Mouse (Mus musculus): ENCODE measurements around the gene Fam180a. TPM values are rescaled to one million over a fixed set of nuclear protein-coding genes. Genes with fewer than 3 reads are reported as not detected.
"Not testable (repeated sequence)": the region's sequence is repeated elsewhere in the genome, so short reads cannot be mapped to it uniquely, and the experiment has no call there.

Fam180a gene
- polyA plus RNA-seq (2012; rRNA removed), result 1.8 and 1.9 TPM in 2 replicates

- DNase-seq (ENCODE audit: extremely low spot score in 1 of 2, low spot score in 1 of 2), result peak in 1 of 2 experiments; percentile 53
These were observed at the start of gene Fam180a for GRCm38 (mm10) chr6:35326111-35326515. Gene Fam180a, minus strand, starts transcription at chr6:35326141.

DNA sequence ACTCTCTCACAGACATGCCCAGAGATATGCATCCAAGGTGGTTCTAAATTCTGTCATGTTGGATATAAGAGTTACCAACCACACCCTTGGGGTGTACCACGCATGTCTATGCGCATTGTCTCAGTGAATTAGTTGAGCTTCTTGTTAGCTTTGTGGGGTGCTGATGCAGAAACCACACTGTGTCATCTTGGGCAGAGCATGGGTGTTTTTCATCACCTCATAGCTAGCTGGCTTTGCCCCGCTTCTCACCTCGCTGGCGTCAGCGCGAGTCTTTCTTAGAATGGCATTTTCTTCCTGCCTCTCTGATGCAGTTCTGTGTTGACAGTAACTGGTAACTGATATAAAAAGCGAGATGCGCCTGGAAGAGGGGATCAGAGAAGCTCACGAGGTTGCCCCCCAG lies 48.1 kb upstream of the Fam180a start:
- no peak for DNase-seq (ENCODE audit: extremely low spot score in 1 of 2, low spot score in 1 of 2)

- no peak for DNase-seq (ENCODE audit: extremely low spot score in 1 of 2, low spot score in 1 of 2)
These were observed 44.4 kb upstream of the Fam180a start for GRCm38 (mm10) chr6:35370356-35370755.

- DNase-seq (ENCODE audit: extremely low spot score in 1 of 2, low spot score in 1 of 2), result not testable (repeated sequence)
These were observed 43.8 kb upstream of the Fam180a start for GRCm38 (mm10) chr6:35369578-35370282.

DNA sequence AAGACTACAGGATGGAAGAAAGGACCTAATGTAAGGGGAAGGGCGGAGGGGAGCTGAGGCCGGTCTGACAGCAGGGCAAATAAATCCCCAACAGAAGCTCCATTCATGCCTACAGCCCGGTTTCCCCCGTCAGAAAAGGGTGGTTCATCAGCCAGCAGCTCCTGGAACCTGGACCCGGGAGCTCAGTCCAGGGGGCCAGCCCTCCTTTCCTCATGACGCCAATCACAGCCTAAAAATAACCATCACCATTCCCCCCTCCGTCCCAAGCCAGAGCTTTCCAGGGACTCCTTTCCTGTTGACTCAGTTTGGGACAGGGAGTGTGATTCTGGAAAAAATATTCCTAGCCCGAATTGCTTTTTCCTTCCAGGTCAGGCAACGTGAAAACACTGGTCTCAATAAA lies 36.7 kb upstream of the Fam180a start:
- DNase-seq (ENCODE audit: extremely low spot score in 1 of 2, low spot score in 1 of 2), result no peak

- peak in 1 of 2 experiments; percentile 31 for DNase-seq (ENCODE audit: extremely low spot score in 1 of 2, low spot score in 1 of 2)
These were observed 29.4 kb upstream of the Fam180a start for GRCm38 (mm10) chr6:35355320-35355719.

DNA sequence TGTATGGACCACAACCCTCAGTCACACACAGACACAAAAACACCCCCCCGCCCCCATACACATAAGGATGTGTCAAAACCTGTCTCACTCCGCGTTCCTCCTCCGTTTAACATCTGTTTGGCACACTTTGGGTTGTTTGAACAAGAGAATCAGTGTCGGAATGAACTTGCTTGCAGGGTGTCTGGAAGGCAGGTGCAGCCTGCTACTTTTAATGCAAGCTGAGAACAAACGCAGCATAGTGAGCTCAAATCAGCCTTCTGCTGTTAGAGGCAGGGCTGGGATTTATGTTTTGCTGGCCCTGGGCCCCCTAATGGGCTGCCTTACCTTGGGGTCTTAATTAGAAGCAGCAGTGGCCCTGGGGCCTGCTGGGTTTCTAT lies 28.7 kb upstream of the Fam180a start:
- DNase-seq (ENCODE audit: extremely low spot score in 1 of 2, low spot score in 1 of 2), result peak in 1 of 2 experiments; percentile 27

DNA sequence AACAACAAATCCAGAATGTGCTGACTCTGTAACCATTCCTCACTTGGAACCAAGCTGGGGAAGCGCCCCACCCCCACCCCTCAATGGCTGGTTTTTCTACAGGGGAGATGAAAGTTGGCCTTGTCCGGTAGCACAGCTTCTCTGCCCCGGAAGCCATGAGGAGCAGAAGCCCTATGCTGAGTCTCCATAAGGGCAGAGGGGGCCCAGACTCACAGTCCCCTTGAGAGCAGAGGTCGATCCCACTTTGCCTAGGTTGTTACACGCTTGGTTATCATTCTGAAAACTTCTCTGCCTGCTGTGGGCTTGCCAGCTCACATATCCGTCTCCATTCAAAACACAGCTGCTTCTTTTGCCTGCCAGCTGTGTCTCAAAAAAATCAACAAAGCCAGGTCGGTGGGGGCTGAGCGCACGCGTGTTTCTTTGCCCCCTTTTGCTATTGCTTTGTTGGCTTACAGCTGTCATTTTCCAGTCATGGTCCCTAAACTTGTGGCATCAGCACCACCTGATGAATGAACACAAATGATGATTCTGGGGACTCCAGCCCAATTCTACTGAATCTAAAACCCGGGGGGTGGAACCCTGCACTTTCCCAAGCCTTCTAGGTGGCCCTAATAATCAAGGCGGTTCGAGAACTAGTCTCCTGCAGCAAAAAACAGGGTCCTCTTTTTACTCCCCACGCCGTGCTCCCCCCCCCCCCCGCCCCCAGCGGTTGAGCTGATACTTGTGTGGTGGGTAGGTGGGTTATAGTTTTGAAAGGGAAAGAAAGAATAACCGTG lies 28.1 kb upstream of the Fam180a start:
- no peak for DNase-seq (ENCODE audit: extremely low spot score in 1 of 2, low spot score in 1 of 2)

DNA sequence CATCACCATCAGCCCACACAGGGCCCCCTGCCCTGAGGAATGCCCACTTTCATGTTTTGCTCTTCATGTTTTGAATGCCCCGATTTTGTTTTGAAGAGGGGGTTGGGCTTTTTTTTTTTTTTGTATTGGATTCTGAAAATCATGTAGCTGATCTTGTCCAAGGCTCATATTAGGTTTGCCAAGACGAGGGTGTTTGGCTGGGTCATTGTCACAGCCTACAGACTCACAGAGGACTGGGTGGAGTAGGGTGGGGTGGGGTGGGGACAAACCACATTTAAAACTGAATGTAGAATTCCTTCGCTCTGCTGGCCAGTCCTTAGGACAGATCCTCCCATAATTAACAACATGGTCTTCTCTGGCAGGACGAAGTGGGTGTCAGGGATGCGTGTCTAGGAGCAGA lies 27.5 kb upstream of the Fam180a start:
- no peak for DNase-seq (ENCODE audit: extremely low spot score in 1 of 2, low spot score in 1 of 2)

- no peak for DNase-seq (ENCODE audit: extremely low spot score in 1 of 2, low spot score in 1 of 2)
These were observed 26.9 kb upstream of the Fam180a start for GRCm38 (mm10) chr6:35352867-35353266.

DNA sequence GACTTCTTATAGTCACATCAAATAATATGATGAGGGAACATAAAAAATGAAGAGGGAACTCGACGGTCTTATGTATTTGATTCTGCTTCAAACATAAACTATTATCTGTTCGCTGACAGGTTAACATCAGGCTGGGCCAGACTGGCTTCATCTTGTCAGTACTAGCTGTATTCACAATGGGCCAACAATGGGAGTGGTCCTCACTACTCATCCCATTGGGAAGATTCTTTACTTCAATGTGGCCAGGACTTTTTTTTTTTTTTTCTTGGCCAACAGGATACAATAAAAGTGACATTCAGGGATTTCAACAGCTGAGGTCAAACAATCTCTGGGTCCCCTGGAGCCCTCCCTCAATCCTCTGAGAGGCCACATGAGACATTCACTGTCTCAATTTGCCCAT lies 25.9 kb upstream of the Fam180a start:
- DNase-seq (ENCODE audit: extremely low spot score in 1 of 2, low spot score in 1 of 2), result no peak

DNA sequence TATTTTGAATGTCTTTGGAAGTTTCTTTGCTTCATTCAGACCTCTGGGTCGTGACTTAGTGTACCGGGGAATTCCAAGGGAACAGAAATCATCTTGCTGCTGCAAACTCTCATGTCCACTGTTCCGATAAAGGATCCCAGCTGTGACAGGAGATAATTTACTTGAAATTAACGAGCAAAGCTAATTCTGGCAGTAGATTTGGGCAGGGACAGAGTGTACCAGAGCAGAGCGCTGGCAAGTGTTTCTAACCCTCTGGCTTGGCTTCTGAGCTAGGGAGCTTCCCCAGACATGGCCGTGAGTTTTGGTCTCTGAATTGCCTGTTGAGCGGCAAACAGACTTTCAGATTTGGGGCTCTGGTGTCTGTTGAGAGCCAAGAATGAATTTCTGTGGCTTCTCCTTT lies 23.8 kb upstream of the Fam180a start:
- DNase-seq (ENCODE audit: extremely low spot score in 1 of 2, low spot score in 1 of 2), result no peak

DNA sequence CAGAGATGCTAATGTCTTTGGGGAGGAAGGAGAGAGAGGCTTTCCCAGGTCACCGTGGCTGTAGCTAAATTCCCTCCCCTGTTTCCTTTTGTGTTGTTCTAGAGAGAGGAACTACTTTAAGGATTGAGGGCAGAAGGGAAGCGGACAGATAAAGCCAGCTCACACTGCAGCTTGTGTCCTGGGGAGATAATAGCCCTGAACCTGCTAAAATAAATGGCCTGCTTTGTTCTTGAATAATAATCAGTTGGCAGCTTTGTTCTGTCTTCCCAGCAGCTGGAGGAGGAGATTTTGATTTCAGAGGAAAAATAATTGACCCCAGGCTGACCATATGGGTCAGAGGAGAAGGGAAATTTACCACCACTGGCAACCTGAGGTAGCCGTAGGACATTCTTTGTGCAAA lies 12.7 kb upstream of the Fam180a start:
- no peak for DNase-seq (ENCODE audit: extremely low spot score in 1 of 2, low spot score in 1 of 2)

DNA sequence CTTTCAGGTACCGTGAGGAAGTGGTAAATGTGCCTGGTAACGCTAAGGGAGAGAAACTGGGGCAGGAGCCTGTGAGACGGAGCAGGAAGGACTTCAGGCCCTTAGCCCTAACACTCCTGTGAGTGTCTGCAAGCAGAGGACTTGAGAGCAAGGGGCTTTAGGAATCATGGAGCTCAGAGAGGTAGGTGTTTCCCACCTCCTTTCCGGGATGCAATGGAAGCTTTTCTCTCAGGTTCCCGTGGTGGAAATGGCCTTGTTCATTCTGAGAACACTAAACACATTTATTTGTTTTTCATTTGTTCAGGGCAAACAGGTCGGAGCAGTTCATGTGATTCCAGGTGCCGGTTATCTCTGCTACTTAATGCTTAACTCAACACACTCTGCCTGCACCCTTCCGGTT lies 11.9 kb upstream of the Fam180a start:
- DNase-seq (ENCODE audit: extremely low spot score in 1 of 2, low spot score in 1 of 2), result no peak

GRCm38 (mm10) chr6:35335452-35335851 lies 9.5 kb upstream of the Fam180a start:
- no peak for DNase-seq (ENCODE audit: extremely low spot score in 1 of 2, low spot score in 1 of 2)

DNA sequence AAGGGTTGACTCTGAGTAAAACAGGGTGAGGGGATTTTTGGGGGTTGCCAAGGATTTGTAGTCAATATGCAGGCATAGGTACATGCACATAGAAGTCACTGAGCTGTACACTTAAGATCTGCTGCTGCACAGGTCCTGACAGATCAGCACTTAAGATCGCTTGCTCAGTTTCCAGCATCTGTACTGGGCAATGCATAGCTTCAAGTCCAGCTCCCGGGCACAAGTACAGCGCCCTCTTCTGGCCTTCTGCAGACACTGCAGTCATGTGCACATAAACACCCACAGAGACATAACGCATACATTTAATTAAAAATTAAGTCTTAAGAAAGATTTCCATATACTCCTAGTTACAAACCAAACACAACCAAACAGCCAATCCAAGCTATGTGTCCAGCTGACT lies 8.3 kb upstream of the Fam180a start:
- DNase-seq (ENCODE audit: extremely low spot score in 1 of 2, low spot score in 1 of 2), result no peak

GRCm38 (mm10) chr6:35333632-35334031 lies 7.7 kb upstream of the Fam180a start:
- DNase-seq (ENCODE audit: extremely low spot score in 1 of 2, low spot score in 1 of 2), result no peak

DNA sequence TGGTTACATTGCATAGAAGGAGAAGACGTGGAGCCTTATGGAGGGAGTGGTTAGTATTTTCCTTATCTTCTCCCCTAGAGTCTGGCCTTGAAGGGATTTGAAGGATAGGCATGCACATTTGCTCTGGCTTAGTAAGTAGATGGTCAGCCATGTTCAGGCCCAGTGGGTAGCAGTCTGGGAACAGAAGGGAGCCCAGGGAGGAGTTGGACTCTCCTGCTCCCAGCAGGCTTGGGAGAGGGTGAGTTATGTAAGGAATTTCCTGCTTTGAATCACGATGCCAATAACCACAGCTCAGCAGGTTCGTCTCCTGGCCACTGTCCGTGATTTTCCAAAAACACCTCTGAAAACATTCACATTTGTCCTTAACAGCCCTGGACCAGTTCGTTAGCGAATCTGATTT lies 4.9 kb upstream of the Fam180a start:
- no peak for DNase-seq (ENCODE audit: extremely low spot score in 1 of 2, low spot score in 1 of 2)

- DNase-seq (ENCODE audit: extremely low spot score in 1 of 2, low spot score in 1 of 2), result no peak
These were observed 4.0 kb upstream of the Fam180a start for GRCm38 (mm10) chr6:35329956-35330355.

- DNase-seq (ENCODE audit: extremely low spot score in 1 of 2, low spot score in 1 of 2), result no peak
These were observed 1.6 kb downstream of the Fam180a start for GRCm38 (mm10) chr6:35324306-35324705.

- no peak for DNase-seq (ENCODE audit: extremely low spot score in 1 of 2, low spot score in 1 of 2)
These were observed 2.9 kb downstream of the Fam180a start for GRCm38 (mm10) chr6:35323046-35323445.

DNA sequence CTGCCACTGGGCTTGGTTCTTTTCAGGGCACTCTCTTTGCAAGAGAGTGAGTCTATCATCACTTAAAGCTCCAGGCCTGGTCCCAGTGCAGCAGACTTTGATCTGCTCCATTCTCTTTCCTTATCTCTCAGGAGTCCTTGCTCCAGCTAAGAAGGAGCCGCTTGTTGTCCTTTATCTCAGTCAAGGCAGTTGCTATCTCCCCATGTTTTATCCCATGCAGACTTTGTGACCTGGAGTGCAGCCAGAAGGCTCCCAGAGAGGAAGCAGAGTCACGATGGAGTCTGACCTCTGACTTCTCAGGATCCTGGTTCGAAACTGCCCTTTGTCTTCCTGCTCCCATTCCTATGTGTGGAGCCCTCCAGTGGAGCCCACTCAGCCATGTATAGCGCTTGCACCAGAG lies 4.8 kb downstream of the Fam180a start:
- no peak for DNase-seq (ENCODE audit: extremely low spot score in 1 of 2, low spot score in 1 of 2)
